Mouse (Mus musculus): ENCODE measurements at regions not wholly inside any gene's neighbourhood (a gene's known extent, or its start where the extent isn't known, plus 50 kb on each side); places are given as distances from the start of the nearest gene placed in this dataset.

DNA sequence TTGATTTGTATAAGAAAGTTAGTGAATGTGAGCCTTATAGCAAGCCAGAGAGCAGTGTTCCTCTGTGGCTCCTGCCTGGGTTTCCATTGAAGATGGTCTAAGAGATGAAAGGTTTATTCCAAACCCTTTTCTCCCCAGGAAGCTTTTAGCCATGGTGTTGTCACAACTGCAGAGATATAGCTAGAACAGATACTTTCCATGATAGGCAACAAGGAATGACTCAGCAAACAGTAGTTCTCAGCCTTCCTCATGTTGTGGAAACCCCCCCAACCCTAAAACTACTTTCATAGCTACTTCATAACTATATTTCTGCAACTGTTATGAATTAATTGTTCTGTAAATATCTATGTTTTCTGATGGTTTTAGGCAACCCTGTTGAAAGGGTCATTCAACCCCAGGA lies 53.5 kb upstream of the Ercc6l2 start:
- H3K4me2 ChIP-seq (ENCODE audit: low read length), result no peak overlapping the region
- H3K4me3 ChIP-seq (replicated peaks; ENCODE audit: low read depth, low read length), result no peak overlapping the region
- no peak for ATAC-seq (ENCODE audit: low FRiP score, low TSS enrichment)
- H3K9me3 ChIP-seq (ENCODE audit: control insufficient read depth, low read length), result no peaks in the 10 kb centered on the region
- H3K27ac ChIP-seq (replicated peaks; ENCODE audit: low read depth, low read length), result no peak overlapping the region
- no peaks in the 10 kb centered on the region; the same call in 1 of the 2 replicates for H3K27me3 ChIP-seq (ENCODE audit: control insufficient read depth, insufficient read depth, low read length)
- DNase-seq, result no peak
- H3K4me1 ChIP-seq (ENCODE audit: control insufficient read depth, insufficient read depth, low read length), result no peaks in the 10 kb centered on the region
- no peak overlapping the region for H3K9ac ChIP-seq (replicated peaks; ENCODE audit: low read length)
- H3K36me3 ChIP-seq (ENCODE audit: control insufficient read depth, insufficient read depth, low read length), result no peaks in the 10 kb centered on the region

Data from midbrain, embryonic 14.5 days (tissue).